Mouse (Mus musculus) 416B (cell line): ENCODE measurements around the gene Baiap2l1.
A peak's percentile ranks its signal among the peaks of the same experiment; 100 is the strongest.

ENCODE experiments used
- DNase-seq: peaks from one replicate; pipeline ENCODE4 v3.0.0; 2011; ENCODE audit warnings: low read depth

Gene Baiap2l1

DNA sequence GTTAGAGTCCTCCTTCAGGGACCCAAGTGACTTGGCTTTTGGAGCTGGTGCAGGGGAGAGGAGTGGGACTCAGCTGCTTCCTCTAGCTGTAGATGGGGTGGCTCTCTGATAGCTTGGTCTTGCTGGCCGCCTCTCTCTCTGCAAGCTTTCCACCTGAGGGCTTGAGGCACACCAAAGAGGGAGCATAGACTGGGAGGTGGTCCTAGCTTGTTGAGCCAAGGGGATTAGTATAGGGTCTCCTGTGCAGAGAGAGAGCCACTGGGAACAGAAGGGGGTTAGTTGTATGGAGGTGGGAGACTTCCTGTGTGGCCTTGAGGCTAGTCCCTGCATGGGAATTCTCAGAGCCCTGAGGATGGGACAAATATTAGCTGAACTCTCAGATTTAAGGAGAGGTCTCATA, 101.0 kb downstream of the Baiap2l1 start:
- no peak for DNase-seq

DNA sequence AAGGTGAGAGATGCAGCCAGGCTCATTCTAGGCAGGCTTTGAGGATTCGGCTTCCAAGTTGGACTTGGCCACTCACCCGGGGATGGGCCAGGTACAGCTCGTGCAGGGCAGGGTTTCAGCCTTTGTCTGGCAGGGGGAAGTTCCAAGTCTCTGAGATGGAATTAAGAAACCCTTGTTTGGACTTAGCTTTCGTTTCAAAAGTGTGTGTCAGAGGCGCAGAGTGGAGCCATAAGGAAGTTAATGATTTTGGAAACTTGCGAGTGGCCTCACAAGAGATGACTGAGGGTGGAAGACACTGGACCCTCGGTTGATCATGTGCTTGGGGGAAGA, 101.4 kb downstream of the Baiap2l1 start:
- no peak for DNase-seq

DNA sequence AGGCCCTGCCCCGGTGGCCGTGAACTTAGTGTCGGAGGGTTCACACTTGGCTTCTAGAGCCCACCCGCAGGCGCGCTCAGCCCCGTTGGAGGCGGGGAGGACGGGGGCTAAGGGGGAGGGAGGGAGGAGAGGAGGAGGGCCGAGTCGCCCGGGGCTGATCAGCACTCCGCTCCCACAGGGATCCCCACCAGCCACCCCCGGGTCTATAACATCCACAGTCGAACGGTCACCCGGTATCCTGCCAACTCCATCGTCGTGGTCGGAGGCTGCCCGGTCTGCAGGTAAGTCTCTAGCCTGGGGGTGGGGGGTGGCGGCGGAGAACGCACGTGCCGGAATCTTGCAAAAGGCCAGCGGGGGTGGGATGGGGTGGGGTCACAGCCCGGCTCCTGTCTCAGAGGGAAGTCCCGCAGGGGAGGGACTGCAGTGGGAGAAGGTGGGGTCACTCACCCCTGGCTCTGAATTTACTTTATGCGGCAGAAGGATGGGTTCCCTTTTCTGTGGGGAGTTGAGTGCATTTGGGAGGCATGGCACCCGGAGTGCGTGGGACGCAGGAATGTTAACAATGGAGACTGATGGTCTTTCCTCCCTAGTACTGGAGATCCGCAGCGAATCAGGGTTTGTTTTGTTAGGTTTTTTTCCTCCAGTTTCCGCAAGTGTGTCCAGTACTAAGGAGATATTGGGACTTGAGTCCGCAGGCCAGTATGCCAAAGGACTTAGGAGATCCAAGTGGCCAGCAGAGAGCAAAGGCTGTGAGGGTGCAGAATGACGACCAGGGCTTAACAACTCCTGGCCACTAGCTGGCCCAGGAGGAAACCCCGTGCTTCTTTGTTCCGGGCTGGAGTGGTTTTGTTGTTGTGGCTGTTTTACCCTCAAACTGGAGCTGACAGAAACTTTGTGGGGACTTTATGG, 102.0 kb downstream of the Baiap2l1 start:
- DNase-seq, result peak; percentile 73

DNA sequence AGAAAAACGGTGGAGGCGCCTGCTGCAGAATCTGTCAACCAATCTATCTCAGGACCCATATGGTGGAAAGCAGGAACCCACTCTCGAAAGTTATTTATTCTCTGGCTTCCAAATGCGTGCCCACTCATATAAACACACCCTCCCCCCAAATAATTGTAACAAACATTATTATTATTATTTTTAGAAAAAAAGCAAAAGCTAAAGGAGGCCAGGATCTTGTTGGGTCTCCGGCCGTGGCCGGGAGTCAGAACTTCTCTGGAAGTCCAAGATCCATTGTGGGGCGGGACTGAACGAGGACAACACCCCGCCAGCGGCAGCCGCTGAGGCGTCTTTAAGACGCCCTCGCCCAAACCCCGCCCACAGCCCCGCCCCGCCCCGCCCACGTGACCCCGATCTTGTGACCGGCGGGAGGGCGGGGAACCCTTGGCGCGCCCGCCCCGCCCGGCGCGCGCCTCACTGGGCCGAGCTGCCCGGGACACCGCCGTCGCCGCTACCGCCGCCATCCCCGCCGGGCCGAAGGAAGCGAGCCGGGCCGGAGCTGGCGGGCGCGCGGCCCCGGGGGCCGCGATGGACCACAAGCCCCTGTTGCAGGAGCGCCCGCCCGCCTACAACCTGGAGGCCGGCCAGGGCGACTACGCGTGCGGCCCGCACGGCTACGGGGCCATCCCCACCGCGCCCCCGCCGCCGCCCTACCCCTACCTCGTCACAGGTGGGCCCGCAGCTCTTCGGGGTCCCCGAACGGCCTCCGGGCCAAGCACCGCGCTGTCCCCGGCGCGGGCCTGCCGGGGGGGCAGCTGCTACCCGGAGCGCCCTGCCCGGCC, 102.9 kb downstream of the Baiap2l1 start:
- peak; percentile 95 for DNase-seq

DNA sequence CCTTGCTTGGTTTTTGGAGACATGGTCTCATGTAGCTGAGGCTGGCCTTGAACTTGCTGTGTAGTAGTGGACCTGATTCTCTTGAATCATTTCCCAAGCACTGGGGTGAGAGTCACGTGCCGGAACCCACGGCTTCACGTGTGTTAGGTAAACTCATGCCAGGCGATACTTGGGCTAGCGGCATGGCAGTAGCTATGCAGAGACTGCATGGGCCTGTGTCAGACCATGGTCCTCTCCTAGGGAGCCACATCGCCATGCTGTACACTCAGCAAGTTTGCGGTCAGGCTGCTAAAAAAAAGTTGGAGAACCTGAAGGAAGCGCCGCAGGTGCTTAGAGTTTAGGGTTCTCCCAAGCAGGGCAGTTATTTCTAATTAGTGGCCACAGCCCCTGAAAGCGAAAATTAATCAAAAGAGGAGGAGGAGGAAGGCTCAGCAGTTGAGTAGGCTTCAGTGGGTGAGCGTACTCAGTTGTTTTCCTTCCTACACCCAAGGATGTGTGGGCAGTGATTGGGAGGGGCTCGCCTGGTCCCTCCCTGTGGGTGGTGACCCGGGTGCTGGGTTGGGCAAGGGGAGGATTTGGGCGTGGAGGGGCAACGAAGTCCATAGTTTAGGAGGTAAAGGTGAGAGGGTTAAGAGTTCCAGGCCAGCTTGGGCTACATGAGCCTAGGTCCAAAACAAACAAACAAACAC, 103.6 kb downstream of the Baiap2l1 start:
- DNase-seq, result peak; percentile 89

DNA sequence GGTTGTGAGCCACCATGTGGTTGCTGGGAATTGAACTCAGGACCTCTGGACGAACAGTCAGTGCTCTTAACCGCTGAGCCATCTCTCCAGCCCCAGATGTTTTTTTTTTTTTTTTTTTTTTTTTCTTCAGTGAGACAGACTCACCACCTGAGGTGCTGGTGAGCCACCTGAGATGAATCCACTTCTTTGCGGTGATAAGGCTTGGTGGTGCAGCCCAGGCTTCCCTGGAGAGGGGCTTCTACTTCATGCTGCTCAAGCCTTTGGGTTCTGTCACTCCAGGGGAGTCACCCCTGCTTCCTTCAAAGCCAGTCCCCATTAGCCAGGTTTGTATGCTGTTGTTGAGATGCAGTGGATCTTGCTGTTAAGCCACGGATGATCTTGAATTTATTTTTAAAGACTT, 104.7 kb downstream of the Baiap2l1 start:
- no peak for DNase-seq

DNA sequence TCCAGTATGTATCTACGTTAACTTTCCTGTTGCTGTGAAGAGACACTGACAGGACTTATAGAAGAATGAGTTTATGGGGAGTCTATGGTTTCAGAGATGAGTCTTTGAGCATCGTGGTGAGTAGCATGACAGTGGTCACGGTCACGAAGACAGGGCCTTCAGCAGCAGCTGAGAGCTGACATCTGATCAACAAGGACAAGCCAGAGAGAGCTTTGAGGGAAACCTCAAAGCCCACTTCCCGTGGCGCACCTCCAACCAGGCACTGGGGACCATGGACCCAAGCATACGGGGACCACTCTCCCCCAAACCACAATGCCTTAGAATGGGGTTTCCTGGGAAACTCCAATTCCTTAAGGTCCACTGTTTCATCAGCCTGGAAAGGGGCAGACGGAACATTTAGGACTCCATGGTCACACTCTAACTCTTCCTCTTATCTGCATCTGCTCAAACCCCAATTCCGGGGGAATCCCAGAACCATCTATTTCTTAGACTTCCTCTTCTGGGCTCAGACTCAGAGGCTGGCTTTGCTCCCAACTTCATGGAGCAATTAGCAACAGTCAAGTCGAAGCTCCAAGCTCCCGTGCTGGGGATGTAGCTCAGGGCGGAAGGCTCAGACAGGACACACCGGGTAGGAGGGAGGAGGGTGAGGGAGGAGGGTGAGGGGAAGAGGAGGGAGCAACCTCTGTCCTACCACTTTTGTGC, 105.9 kb downstream of the Baiap2l1 start:
- DNase-seq, result peak; percentile 56

DNA sequence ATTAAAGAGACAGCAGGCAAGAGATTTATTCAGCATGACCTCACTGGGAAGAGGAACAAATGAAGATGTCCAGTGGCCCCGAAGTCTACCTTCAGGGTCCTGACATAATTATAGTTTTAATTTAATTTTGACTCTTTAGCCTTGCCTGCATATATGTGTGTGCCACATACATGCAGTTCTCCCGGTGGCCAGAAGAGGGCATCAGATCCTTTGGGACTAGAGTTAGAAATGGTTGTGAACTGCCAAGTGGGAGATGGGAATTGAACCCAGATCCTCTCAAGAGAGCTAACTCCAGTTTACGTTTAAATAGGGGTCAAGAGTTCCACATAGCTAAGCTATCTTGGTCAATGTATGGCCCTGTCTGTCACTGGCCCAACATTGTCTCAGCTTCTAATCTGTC, 108.0 kb downstream of the Baiap2l1 start:
- no peak for DNase-seq

DNA sequence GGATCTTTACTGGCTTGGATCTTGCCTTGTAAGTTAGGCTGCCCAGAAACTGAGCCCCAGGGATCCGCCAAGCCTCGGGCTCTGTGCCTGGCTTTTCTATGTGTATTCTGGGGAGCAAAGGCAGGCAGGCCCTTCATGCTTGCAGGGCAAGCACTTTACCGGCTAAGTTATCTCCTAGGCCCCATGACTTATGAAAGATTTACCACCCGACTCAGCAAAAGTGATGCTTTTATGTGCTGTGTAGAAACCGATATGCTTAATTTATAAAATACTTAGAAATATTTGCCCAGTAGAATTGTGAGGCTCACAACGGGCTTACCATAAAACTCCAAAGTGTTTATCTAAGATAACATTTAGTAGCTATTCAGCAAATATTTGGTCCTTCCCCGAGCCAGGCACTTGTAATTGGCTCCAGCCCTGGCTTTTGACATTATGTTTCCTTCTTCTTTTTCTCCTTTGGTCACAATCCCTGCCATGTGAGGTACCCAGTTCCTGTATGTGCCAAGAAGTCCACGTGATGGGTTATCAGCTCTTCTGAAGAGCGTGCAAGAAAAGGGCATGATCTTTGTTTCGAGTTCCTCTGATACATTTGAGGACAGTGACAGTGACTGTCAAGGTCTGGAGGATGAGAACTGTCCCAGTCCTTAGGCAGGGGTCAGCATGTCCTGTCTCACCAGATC, 109.9 kb downstream of the Baiap2l1 start:
- DNase-seq, result peak; percentile 64

DNA sequence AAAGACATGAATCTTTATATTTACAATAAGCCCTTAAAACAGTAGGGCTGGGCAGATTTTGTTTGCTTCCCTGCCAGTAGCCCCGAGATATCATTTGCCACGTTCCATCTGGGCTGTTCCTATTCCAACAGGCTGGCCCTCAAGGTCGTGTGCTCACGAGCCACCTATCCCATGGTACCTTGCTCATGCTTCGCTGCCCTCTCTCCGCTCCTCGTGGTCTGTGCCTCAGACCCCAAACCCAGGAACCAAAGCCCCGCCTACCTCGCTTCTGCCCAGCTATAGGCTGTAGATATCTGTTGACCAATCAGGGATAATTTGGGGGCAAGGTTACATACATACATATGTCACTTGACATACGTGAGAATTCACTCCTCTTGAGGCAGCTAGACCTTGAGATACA, 110.6 kb downstream of the Baiap2l1 start:
- DNase-seq, result no peak

DNA sequence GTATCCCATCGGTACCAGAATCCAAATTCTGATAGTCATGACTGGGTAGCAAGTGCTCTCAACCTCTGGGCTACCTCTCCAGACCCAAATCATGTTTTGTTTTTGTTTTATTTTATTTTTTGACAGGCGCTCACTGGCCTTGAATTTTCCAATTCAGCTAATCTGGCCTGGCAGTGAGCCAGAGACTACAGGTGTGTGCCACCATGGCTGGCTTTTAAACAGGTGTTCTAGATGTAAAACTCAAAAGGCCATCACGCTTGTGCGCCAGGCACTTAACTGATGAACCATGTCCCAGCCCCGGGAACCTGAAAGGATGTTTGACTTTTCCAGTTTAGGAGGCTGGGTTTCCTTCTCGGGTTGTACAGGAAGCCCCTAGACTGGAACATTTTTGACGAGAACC, 111.2 kb downstream of the Baiap2l1 start:
- no peak for DNase-seq

DNA sequence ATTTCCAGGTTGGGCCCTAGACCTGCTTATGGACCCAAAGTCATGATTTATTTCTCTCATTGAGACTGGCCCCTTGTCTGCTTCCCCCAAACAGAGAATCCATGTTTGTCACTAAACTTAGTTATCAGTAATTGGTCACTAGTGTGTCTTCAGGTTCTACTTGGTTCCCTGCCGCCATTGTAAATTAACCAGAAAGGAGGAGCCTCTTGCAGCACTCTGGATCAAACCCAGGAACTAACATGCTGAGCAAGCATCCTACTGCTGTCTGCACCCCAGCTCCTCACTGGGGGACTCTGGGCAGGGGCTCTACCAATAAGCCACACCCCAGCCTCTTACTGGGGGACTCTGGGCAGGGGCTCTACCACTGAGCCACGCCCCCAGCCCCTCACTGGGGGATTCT, 112.3 kb downstream of the Baiap2l1 start:
- DNase-seq, result no peak

DNA sequence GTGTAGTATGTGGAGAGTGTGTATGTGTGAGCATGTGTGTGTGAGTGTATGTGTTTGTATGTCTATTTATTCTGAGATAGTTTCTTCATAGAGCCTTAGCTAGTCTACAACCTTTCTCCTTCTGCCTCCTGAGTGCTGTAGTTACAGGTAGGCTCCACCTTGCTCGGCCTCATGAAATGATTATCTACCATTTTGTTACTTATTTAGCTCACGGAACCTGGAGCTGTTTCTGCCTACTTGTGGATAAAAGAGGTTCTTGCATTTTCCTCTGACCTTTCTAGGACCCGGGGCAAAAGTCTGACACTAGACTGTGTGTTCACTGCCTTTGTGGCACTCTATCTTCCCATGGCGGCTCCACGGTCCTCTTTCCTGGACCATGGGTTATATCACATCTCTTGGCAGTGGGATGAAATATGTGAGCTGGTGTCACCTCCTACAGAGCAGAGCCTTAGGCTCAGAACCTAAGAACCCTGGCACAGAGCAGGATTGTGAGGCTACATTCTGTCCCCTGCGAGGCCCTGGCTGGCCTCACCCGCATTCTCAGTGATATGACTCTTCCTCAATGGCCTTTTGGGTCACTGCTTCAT, 113.9 kb downstream of the Baiap2l1 start, which contains the start of gene Bri3:
Gene Bri3, plus strand, starts transcription at position 537 of the 587 bp plus-strand sequence.
- DNase-seq, result no peak

DNA sequence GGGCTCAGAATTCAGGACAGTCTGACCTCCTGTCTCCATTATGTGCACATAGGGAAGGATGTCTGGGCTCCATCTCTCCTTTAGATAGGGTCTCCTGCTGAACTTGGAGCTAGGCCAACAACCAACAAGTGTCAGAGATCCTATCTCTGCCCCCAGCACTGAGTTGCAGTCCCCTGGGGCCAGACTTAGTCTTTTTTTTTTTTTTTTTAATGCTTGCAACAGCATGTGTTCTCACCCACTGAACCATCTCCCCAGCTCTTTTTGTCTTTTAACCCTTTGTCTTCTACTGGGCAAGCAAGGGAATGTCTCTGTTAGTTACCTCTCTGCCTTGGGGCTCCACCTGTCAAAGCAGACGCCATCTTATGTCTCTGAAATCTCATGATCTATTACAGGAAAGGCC, 118.9 kb downstream of the Baiap2l1 start:
- DNase-seq, result no peak

DNA sequence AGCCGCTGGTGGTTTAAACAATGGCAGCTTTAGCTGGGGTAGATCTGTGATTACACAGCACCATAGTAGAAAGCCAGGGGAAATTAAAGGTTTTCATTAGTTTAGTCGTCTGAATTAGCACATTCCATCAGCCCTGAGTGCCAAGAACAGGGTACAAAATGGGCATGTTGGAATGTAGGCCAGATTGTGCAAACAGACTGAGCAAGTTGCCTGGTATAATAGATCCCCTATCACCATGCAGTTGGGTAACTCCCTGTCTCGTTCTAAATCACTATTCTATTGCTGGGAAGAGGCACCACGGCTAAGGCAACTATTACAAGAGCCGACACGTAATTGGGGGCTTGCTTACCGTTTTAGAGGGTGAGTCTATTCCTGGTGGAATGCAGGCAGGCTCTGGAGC, 123.2 kb downstream of the Baiap2l1 start:
- no peak for DNase-seq

DNA sequence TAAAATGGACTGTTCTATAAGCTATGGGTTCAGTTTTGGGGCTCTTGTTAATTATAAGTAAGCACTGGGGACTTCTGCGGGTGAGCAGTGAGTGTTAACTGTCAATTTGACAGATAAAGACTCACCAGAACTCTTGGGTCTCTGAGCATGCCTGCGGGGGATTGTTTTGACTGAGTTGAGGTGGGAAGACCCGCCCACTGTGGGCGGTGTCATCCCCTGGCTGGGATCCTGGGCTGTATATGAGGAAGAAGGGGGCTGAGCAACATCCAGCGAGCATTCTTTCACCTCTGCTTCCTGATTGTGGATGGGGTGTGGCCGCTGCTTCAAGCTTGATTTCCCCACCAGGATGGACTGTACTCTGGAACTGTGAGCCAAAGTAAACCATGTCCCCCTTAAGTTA, 123.7 kb downstream of the Baiap2l1 start:
- no peak for DNase-seq

DNA sequence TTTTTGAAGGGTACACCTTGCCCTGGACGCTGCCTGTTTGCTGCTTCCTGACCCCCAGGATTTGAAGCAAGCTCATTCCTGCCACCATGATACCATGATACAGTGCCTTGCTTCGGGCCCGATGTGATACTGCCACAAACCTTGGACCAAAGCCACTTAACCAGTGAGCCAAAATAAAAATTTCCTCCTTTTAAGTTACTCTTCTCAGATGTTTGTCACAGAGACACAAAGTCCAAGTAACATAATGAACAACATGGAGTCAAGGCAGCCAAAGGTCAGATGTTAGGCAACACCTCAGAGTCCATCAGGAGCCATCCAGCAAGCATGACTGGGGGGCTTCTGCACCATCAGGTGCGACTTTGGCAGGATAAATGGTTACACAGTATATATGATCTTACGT, 125.4 kb downstream of the Baiap2l1 start:
- no peak for DNase-seq

DNA sequence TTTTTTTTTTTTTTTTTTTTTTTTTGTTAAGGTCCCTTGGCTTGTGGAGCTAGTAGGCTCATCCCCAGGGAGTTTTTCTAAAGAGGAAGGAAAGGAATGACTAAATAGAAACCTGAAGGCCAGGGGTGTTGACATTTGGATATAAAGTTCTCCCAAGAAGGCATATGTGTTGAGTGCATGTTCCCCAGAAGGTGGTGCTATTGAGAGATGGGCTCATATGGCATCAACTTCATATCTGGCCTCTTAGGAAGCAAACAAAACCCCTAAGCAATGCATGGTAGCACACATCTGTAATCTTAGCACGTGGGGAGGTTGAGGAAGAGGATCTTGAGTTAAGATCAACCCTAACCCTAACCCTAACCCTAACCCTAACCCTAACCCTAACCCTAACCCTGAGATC, 126.5 kb downstream of the Baiap2l1 start:
- DNase-seq, result peak; percentile 82

DNA sequence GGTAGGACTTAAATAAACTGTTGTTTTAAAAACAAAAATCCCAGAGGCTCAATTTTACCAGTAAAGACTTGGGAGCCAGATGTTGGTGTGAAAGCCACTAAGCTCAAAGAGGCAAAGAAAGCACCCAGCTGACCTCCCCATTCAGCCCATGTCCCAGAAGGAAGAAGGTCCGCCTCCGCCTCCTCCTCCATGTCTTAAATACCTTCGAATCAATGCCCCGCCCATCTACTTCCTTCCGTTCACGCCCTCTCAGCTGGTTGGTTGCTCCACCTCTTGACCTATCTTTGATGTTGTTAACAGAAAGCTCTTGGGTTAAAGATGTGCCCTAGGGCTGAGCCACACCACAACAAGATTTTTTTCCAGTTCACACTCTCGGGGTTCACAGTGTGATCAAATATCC, 127.7 kb downstream of the Baiap2l1 start:
- peak; percentile 26 for DNase-seq

DNA sequence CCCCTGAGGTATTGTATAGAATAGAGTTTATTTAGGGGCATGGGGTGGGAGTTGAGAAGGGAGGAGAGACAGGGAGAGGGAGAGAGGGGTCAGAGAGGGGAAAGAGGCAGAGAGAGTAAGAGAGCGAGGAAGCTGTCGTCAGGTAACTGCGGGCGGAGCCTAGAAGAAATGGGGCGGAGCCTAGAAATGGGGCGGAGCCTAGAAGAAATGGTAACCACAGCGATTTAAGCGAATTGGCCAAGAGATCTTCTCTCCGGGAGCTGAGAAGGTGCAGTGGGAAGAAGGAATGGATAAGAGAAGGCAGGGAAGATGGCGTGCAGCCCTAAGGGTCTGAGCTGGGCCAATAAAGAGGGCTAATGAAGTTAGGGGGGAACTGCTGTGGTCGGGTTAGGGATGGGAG, 131.7 kb downstream of the Baiap2l1 start:
- DNase-seq, result no peak
